Mouse (Mus musculus) frontal cortex, adult (tissue): ENCODE measurements around the gene Begain.

Experiments used
- ATAC-seq: cut with Nextera tagmentation; 2 replicates; pipeline ENCODE4 v1.9.2; 2017; ENCODE audit warnings: mild to moderate bottlenecking, moderate library complexity, mixed read lengths; ENCODE audit not compliant: low TSS enrichment

Gene Begain

DNA sequence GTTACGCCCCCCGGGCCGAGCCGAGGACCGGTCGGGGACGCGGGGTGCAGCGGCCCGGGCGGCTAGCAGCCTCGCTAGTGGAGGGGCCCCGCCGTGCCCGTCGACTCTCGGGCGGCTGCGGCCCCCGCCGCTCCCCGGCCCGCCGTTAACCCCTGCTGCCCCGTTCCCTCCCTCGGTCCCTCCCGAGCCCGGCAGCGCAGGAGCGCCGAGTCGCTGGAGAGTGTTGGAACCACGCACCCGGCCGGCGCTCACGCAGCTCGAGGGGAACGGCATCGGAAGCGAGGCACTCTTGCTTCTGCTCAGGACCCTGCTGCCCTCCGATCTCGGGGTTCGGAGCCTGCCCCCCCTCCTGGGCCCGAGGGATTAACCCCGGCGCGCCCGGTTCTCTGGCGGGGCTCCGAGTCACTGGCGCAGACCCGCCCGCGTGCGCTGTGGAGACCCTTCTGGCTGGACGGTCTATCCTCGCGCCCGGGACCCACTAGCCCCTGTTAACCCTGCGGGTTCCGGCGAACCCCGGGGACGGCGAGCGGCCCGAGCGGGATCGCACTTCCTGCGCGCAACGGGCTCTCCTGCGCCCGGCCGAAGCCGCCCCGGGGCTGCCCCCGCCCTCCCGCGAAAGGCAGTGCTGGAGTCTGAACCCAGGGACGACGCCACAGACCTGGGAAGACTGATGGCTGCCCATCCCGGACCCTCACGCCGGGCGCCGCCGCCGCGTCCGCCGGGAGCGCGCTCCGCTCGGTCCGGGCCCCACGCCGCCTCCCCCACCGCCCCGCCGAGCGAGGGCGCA is 14.8 kb downstream of the Begain start:
- ATAC-seq: no peak

DNA sequence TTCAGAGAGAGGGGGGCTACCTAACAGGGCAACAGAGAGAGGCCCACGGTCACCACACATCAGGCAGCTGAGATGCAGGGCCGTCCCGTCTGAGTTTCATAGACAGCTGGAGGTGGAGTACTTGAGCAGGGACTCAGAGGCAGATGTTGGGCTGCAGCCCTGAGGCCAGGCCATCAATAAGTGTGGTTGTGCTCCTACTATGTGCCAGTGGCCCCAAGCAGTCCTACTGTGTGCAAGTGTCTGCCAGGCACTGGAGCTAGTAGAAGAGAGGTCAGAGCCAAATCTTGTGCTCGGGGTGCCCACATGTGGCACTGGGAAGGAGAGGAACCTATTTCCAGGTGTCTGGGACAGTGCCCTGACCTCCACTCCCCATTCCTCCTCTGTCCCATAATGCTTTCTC is 18.1 kb downstream of the Begain start:
- no peak for ATAC-seq

DNA sequence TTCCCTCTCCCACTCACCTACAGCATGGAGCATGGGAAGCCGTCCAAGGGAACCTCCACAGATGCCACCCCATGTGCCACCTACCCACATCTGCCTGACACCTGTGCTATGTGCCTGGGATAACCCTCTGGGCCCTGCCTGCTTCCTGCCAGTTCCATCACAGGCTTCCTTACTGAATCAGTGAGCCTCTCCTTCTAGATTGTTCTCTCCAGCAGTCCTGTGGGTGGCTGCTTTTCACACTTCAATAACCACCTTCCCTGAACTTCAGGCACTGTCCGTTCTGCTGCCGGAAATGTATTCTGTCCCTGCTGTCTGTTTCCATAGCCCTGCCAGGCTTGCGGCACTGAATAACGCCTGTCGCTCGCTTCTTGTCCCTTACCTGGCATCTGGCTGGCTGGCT is 22.4 kb downstream of the Begain start:
- peak; percentile 56; the same call in 1 of the 2 replicates for ATAC-seq

GRCm38 (mm10) chr12:109044497-109044896 is 23.5 kb downstream of the Begain start:
- ATAC-seq: no peak

DNA sequence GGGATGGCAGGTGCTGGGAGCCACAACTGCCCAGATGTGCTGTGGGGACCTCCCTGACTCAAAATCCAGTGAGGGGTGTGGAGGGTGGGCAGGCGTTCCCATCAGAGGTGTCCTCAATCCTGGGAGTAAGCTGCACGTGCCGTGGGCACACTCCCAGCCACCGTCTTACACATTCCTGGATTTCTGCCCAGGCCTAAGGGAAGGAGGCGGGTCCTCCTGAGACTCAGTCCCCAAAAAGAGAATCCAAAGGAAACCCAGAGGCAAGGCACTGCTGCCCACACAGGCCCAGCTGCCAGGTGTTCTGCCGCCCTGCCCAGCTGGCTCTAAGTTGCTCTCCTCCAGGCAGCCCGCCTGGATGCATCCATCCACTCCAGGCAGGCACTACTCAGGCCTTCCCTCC is 28.7 kb downstream of the Begain start:
- ATAC-seq: no peak

DNA sequence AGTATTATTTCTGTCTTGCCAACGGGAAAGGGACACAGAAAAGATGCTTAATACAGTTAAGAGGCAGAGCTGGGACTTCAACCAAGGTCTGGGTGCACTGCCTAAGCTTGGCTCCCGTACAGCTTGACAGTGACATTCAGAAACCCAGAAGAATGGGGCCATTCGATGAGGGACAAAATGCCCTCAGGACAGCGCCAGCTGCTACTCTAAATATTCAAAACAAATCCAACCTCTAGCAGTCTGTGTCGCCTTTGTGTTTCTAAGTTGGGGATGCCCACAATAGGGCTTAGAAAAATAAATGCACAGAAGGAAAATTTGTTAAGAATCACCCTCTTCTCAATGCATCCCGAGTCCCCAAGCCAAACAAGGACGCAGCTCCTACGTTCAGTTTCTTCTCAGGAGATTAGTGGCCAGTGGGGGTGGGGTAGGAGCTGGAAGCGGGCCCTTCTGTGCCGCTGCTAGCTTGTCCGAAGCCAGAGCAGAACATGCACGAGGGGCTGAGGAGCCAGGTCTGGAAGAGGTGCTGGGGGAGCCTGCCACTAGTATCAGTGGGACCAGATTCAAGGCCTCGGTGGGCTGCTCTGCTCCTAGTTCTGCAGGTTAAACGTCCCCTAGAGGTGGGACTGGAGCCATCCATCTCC is 29.7 kb downstream of the Begain start:
- peak; percentile 65; the same call in 1 of the 2 replicates for ATAC-seq

DNA sequence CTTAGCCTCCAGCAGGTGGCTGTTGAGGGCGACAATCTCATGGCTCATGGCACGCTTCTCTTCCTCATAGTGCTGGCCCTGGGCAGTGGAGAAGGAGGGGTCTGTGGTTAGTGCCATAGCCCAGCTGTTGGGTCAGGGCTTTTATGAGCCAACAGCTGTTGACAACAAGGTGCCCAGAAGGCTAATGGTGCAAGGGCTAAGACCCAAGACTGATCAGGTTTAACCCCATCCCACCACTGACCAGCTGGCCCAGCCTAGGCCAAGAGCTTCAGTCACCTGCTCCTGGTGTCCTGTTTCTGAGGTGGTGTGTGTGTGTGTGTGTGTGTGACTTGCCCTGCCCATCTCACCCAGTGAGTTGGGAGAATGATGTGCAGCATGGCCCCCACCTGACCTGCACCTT is 31.0 kb downstream of the Begain start:
- no peak for ATAC-seq

- no peak for ATAC-seq
Observed at GRCm38 (mm10) chr12:109023780-109024179, 44.2 kb downstream of the Begain start.

- ATAC-seq: no peak
Observed at GRCm38 (mm10) chr12:109022966-109023365, 45.1 kb downstream of the Begain start.

DNA sequence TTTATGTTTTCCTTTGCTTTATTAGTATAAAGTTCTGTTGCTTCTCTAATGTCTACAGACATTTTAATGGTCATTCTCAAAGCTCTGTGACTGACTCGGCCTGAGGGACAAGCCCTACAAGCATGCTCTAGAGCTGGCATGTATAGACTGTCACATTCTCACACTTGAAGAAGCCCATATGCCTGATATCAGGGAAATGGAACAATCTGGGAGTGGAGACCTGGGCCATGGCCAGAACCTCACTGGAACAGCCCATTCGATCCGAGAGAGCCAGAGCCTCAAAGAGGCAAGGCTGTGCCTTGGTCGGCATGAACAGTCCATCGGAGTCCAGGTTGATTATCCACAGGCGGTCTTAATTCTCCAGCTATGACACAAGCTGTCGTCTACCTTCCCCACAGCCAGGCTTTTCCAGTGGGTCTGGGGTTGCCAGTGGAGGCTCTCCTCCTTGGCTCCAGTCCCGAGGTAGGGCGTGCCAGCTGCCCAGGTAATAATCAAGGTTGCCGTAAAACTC is 45.8 kb downstream of the Begain start:
- no peak for ATAC-seq

DNA sequence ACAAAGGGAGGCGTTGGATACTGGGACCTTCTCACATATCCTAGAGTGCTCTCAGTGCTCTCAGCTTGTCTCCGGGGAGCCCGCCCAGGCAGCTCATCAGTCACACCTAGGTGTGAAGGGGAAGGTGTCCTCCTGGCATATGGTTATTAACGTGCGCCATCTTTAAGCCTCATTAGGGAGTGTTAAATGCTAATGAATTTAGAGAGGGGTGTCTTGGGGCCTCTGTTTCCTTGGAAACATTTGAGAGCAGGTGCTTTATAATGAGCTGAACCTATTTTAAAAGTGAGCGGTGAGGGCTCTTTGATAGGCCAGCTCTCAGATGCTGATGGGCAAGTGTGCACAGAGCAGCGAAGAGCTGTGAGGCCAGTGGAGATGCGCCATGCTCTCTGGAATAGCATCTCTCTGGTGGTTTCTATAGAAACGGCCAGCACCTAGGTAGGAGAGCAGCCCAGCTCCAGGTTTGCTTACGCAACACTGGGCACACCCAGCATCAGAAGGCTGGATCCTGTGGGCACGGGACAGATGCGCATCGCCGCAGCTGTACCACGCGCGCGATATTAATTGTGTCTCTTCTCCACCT is 57.9 kb downstream of the Begain start:
- peak; percentile 44; the same call in 1 of the 2 replicates for ATAC-seq

DNA sequence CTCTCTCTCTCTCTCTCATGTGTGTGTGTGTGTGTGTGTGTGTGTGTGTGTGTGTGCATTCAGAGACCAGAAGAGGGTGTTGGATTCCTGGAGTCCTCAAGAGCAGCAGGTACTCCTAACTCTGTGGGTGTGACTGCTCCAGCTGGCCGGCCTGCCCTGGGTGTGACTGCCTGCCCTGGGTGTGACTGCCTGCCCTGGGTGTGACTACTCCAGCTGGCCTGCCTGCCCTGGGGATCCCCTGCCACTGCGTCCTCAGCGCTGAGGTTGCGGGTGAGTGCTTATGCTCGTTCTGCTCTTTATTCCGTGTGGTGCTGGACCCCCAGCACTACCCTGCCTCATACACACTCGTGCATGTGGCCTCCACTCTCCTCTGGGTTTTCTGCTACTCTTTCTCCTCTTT is 65.0 kb downstream of the Begain start:
- no peak for ATAC-seq

DNA sequence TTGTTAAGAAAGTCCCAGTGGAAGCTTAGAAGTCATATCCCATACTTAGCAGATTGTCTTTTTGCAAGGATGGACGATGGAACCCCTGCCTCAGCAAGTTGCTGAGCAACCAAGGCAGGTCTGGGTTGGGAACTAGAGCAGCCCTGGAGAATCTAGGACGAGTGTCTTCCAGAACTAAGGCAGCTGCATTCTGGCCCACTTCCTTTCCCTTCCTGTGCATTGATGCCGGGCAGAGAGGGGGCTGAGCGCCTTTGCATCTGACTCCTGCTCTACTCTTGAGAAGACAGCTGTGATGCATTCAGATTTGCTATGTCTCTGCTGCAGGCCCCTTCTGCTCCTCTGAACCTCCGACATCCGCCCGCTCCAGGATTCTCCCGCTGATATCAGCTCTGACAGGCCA is 70.8 kb downstream of the Begain start:
- ATAC-seq: peak; percentile 73; the same call in 1 of the 2 replicates

DNA sequence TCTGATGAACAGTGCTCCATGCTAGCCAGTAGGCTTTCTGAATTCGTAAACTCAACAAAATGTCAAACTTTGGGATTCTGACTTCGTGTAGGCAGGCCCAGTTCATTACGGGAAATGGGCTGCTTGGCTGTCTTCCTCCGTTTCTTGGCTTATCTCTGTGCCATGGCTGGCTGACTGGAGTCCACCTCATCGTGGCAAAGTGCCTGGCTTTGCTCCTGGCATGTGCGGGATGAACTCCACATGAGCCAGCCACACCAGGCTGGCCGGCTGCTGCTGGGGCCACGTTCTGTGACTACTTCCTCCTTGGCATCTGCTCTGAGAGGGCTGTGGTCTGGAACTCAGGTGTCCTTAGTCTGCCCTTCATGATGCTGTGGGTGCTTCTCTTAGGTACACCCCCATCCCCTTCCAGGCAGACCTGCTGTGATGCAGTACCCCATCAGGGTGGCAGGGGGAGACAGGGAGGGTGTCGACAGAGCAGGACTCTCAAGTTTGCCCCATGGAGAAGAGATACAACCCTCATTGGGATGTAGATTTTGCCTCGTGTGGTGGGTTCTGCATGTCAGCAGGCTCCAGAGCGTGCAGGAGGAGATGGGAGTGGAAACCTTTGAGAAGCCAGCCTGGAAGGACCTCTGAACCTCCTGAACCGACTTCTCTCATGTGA is 71.9 kb downstream of the Begain start:
- no peak for ATAC-seq

GRCm38 (mm10) chr12:108994436-108995031 is 73.5 kb downstream of the Begain start:
- ATAC-seq: no peak

DNA sequence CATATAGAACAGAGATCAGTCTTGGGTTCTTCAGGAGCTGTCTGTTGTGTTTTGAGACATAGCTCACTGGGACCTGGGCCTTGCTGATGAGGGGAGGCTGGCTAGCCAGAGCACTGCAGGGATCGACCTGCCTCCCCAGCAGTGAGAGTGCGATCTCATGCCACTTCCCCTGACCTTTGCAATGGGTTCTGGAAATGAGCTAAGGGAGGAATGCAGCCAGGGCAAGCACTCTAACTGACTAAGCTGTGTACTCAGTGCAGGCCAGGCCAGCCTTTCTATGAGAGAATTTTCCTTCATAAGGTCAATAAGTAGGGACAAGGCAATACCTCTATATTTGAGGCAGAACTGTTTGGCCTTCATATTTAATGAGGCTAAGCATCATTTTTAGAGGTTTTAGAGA is 75.0 kb downstream of the Begain start:
- no peak for ATAC-seq

DNA sequence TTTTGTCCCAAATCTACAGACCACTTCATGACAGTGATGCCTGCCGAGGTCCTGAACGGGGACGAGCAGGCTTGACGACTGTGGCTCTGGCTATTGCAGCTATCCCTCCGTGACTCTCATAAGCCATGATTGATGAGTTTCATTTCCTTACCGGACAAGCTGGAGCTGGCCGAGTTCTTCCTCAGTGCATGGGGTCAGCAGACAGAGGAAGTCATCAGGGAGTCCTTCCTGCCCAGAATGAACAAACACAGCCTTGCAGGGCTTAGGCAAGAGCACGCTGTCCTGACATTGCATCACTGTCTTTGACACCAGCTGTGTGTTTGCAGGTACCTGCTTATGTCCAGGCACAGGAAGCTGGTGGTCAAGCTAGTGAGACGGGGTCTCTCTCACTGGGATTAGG is 77.6 kb downstream of the Begain start:
- ATAC-seq: no peak

- no peak for ATAC-seq
Observed at GRCm38 (mm10) chr12:108987448-108987847, 80.6 kb downstream of the Begain start.

DNA sequence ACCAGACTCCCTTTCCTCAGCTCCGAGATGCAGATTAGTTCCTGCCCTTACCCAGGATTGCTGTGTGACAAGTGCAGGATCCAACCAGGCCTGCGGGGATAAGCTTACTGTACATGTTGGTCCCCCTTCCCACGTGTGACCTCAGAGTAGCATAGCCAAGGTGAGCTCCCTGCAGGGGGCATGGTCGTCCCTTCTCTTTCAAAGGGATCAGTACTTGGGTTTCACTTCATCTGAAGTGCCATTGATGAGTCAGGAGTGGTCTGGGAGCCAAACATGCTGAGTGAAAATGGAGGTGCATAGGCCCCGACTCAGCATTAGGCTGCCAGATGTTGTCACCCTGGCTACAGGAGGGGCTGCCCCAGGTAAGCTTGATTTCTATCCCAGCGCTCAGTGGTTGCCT is 83.0 kb downstream of the Begain start:
- ATAC-seq: no peak

DNA sequence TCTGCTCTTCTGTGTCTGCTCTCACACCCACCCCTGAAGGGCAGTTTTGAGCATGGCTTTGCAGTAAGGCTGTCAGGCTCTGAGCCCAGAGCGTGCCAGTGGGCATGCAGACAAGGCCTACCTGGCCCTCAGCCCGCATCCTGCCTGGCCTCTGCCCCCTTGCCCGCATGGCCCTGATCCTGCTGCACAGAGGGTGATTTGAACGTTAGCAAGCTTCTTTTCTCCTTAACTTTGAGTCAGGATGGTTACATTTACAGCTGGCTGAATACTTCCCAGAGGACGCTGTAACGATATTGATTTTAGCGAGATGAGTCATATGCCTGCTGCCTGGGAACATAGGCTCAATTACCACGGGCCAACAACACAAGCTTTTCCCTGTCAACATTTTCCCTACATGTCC is 83.5 kb downstream of the Begain start:
- no peak for ATAC-seq

DNA sequence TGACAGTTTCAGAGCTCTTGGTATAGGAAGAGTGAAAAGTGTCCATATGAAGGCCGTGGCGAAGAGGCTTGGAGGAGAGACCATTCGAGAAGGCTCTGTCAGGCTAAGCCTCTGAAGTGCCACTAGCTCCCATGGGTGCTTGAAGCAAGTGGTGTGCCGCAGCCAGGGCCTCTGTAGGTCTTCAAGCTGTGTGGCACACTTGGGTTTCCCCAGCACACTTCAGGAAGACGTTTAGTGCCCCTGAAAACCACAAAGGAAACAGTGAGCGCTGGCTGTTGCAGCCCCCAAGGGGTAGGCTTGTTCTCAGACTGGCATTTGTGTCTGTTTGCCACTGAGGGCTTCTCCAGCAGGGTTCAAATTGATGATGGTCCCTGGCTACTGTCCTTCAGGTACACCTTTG is 84.5 kb downstream of the Begain start:
- no peak for ATAC-seq

DNA sequence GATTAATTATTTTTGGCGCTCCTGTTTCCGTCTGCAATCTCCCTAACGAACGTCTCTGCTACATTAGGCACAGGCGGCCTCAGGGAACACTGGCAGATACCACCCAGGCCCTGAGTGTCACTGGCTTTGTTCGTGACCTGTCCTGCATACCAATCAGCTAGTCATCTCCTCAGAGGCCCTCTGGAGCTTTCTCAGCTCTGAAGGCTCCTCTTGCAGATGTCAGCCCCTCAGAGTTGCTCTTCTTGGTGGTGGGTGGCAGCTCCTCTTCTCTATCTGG is 85.4 kb downstream of the Begain start:
- no peak for ATAC-seq
